Mouse (Mus musculus) thymus, postnatal 36 days (tissue): ENCODE results near the gene Rnf26.
A peak's percentile ranks its signal among the peaks of the same experiment; 100 is the strongest.

Experiments
- DNase-seq, 2 experiments: peaks; one replicate each; pipeline ENCODE4 v3.0.0; 2022; ENCODE audit warnings: mixed read lengths in 2 of 2

Gene Rnf26

GRCm38 (mm10) chr9:44113105-44113789, at the start of gene Rnf26, which contains the start of gene Gm49380:
Gene Rnf26 (minus strand): TSS chr9:44113517.
Gene Gm49380 (minus strand): TSS chr9:44113500.
- peak; percentile 93 to 95 for DNase-seq

- no peak for DNase-seq
These were observed 46.6 kb upstream of the Rnf26 start for GRCm38 (mm10) chr9:44159886-44160285.

GRCm38 (mm10) chr9:44147290-44147689, 34.0 kb upstream of the Rnf26 start:
- no peak for DNase-seq

GRCm38 (mm10) chr9:44144718-44145060, 31.4 kb upstream of the Rnf26 start:
- no peak for DNase-seq

GRCm38 (mm10) chr9:44144023-44144717, 30.9 kb upstream of the Rnf26 start:
- DNase-seq, result no peak

GRCm38 (mm10) chr9:44143421-44143820, 30.1 kb upstream of the Rnf26 start:
- no peak for DNase-seq

GRCm38 (mm10) chr9:44141951-44142350, 28.6 kb upstream of the Rnf26 start:
- no peak for DNase-seq

GRCm38 (mm10) chr9:44137846-44138245, 24.5 kb upstream of the Rnf26 start:
- no peak for DNase-seq

- no peak for DNase-seq
These were observed 22.6 kb upstream of the Rnf26 start for GRCm38 (mm10) chr9:44135731-44136411.

- peak; percentile 56 to 71 for DNase-seq
These were observed 21.8 kb upstream of the Rnf26 start for GRCm38 (mm10) chr9:44134851-44135730.

- peak; percentile 49 to 69 for DNase-seq
These were observed 21.0 kb upstream of the Rnf26 start, which contains the start of gene Mcam for GRCm38 (mm10) chr9:44134101-44134850. Gene Mcam (plus strand): TSS chr9:44134469.

GRCm38 (mm10) chr9:44133287-44133686, 20.0 kb upstream of the Rnf26 start:
- DNase-seq, result no peak

- DNase-seq, result no peak
These were observed 18.9 kb upstream of the Rnf26 start for GRCm38 (mm10) chr9:44132200-44132599.

- DNase-seq, result no peak
These were observed 17.9 kb upstream of the Rnf26 start for GRCm38 (mm10) chr9:44131276-44131590.

- DNase-seq, result peak in 1 of 2 experiments; percentile 50
These were observed 17.4 kb upstream of the Rnf26 start for GRCm38 (mm10) chr9:44130581-44131275.

GRCm38 (mm10) chr9:44130034-44130433, 16.7 kb upstream of the Rnf26 start:
- peak; percentile 77 to 85 for DNase-seq

GRCm38 (mm10) chr9:44129633-44130032, 16.3 kb upstream of the Rnf26 start:
- DNase-seq, result no peak

GRCm38 (mm10) chr9:44127351-44127801, 14.1 kb upstream of the Rnf26 start:
- DNase-seq, result peak in 1 of 2 experiments; percentile 2

GRCm38 (mm10) chr9:44126746-44127145, 13.4 kb upstream of the Rnf26 start:
- DNase-seq, result peak in 1 of 2 experiments; percentile 6

- peak; percentile 77 to 84 for DNase-seq
These were observed 12.5 kb upstream of the Rnf26 start for GRCm38 (mm10) chr9:44125546-44126428.
